Mouse (Mus musculus) mouse trophoblast stem cell (cell line): ENCODE results near the gene Atp6v0e.

Experiments used
- in situ Hi-C, 2 experiments: fragments of 300-500 bp; cut with MseI, MboI; formaldehyde crosslinking; loops; 2 replicates in 1 of 2; 3 replicates in 1 of 2; pipeline ENCODE4 v1.15.1; 2025

Gene Atp6v0e

GRCm38 (mm10) chr17:26639791-26640190, 23.2 kb upstream of the Atp6v0e start:
- in situ Hi-C loops, result loop anchor here (5.0 to 10.0 kb wide), 2 partner anchors 165 to 177 kb away; no protein-coding TSS in a partner anchor

GRCm38 (mm10) chr17:26640286-26640740, 22.7 kb upstream of the Atp6v0e start:
- in situ Hi-C loops, result no loop called here

- in situ Hi-C loops, result no loop called here
Measured at GRCm38 (mm10) chr17:26643456-26643855, 19.6 kb upstream of the Atp6v0e start.

DNA sequence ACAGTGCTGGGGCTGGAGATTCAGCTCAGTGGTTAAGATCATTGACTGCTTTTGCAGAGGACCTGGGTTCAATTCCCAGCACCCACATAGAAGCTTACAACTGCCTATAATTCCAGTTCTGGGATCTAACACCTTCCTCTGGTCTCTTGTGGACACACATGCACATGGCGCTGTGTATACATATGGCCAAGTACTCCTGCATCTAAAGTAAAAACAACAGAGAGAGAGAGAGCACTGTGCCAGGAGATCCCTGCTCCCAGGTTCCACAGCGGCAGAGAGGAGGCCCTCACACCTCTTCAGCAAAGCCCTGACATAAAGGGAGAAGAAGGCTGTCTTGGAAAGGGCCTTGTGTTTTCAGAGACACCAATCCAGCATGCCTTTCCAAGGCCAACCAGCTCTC, 19.0 kb upstream of the Atp6v0e start:
- in situ Hi-C loops, result no loop called here

DNA sequence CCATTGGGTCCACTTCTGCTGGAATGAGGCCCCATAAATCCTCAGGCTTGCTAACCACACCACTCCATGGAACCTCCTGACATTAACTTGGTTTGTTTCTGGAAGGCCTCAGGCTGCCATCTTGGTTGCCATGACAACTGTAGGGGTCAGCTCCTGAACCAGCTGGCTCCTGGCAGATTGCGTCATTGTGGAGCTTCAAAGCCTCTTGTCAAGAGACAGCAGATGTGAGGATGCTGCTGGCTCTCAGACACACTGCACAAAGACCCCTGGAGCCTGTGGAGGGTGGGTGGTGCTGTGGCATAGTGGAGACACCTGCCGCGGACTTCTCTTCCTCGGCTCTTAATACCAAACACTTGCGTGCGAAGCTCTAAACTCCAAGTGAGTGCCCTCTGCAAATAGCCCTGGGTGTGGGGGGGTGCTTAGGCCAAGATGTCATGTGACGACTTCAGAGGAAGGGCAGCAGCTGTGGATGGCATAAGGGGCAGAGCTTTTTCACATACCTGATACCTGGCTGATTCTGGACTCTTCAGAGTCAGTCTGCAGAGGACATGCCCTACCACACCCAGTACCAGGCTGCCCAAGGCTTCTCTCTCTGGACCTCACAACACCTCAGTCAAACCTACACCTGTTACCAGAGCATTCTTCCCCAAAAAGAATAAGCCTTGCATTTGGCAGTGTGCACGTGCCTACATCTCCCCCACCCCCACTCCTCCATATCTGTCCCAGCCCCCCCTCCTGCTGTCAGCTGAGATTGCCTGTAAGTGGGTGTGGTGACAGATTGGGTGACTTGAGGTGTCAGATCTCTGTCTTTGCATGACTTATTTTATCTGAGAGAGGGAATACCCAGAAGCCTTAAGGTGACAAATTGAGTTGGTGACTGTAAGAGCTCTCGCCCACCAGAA, 18.3 kb upstream of the Atp6v0e start:
- in situ Hi-C loops, result no loop called here

- in situ Hi-C loops, result no loop called here
Measured at GRCm38 (mm10) chr17:26645411-26645854, 17.6 kb upstream of the Atp6v0e start.

DNA sequence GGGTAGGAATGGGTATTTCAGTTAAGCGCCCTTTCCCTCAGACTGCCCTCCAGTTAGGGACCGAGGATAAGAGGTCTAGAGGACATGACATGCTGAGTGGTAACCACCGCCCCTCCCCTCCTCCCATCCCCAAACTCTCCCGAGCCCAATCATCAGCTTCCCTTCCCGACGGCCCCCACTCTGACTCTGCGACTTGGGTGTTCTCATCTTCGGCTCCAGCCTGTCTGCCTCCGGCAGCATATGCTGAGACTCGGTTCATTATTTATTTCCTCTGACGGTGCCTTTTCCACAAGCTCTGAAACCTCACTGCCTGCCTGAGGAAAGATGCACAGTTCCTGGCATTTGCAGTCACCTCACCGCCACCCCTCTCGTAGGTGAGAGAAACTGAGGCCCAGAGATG, 15.7 kb upstream of the Atp6v0e start:
- in situ Hi-C loops, result no loop called here

DNA sequence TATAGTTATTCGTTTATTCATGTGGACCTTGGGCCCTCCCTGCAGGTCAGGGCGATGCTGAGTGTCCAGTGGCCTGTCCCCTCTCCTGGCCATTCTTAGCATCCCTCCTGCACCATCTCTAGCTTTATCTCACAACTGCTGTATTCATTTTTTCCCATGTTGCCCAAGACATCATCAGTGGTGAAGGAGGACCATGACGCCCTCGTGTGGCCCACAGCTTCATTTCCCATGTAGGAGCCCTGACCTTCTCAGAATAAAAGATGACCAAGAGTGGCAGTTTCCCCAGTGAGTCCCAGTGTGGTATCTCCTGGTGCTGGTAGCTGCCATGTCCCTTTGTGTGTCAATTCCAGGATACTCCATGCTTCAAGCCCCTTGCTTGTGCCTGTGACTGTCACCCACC, 13.5 kb upstream of the Atp6v0e start:
- in situ Hi-C loops, result no loop called here

- in situ Hi-C loops, result no loop called here
Measured at GRCm38 (mm10) chr17:26650451-26651363, 12.3 kb upstream of the Atp6v0e start.

DNA sequence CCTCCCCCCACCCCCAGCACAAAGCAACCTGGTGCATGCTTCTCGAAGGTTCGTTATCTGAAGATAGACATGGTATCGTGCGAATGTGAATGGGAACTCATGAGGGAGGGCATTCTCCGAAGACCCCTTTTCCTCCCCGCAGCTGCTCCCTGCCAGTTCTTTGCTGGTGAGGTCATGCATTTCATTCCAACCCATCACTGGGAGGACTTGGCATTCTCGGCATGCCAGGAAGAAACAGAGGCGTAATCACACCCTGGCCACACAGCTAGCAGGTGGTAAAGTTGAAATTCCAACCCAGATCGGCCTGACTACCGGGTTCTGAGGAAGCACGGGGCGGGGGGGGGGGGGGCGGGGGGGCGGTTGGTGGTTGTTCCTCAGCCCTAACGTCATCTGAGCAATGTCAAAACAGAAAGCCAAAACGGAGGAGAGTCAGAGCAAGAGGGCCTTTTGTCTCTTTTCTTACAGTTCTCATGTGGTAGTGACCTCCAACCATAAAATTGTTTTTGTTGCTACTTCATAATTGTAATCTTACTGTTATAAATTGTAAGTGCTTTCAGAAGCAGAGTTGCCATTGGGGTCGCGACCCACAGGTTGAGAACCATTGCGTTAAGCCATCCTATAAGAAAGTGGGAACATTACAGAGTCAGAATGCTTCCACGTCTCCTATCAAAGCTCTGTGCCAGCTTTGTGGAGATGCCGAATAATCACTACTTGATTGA, 4.0 kb upstream of the Atp6v0e start:
- in situ Hi-C loops, result no loop called here

DNA sequence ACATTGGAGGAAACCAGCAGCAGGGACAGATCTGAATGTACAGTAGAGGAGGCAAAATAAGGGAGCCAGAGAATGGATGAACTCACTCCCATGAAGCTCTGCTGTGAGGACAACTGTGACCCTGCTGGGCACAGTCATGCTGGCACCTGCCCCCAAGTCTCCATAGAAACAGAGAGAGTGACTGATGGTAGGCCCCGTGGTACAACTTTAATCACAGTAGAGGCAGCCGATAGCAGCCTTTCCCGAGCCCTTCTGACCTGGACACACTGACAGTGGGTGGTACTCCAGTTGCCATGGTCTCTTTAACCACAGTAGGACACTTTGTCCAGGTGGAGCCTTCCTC, 3.5 kb upstream of the Atp6v0e start:
- in situ Hi-C loops, result no loop called here

- in situ Hi-C loops, result no loop called here
Measured at GRCm38 (mm10) chr17:26660192-26660912, 2.7 kb upstream of the Atp6v0e start.

DNA sequence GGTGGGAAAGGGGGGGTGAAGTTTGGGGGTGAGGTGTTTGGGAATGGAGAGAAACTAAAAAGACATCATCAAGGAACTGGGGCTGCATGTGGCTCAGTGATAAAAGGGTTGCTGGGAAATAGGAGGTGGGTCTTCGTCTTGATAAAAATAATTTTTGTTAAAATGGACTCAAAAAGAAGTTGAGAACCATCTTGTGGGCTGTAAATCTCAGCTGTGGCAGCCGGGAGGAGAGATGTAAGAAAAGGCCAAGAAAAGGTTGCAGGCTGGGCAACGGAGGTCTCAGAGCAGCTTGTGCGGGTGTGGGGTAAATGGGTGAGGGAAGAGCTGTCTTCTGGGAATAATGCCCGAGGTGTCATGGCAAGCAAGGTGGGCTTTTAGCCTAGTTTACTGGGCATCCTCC, 827 bp upstream of the Atp6v0e start:
- in situ Hi-C loops, result no loop called here

DNA sequence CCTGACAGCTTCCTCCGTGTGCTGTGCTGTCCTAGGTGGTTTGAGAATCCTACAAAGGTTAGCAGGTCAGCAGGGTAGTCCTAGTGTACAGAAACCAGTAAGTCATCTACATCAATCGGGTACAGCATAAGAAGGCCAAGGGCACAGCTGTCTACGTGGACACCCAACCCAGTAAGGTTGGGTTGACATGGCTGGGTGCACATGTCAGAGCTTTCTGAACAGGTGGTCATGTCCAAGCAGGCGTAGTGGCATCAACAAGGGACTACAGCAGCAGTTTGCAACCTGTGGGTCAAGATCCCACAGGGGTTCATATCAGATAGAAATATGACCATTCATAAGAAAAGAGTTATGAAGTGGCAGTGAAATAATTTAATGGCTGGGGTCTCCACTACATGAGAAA, 2.6 kb downstream of the Atp6v0e start:
- in situ Hi-C loops, result no loop called here

DNA sequence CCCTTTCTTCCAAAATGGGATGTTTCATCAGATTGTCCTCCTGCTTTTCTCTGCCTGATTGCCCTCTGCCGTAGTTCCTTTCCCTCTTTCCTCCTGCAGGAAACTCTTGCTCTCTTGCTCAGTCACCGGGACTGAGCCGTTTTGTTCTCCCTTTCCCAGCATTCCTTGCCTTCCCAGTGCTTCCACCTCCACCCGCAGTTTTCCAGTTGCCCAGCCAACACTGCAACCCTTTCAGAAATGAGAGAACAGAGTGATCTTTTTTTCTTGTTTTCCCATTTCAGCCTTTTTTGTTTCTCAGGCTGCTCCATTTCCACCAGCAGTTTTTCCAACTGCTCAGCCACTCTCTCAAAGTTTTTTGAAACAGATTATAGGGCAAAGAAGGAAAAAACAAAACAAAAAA, 8.2 kb downstream of the Atp6v0e start:
- in situ Hi-C loops, result no loop called here

- in situ Hi-C loops, result no loop called here
Measured at GRCm38 (mm10) chr17:26675845-26676244, 12.8 kb downstream of the Atp6v0e start.

GRCm38 (mm10) chr17:26676252-26676615, 13.2 kb downstream of the Atp6v0e start:
- in situ Hi-C loops, result no loop called here

DNA sequence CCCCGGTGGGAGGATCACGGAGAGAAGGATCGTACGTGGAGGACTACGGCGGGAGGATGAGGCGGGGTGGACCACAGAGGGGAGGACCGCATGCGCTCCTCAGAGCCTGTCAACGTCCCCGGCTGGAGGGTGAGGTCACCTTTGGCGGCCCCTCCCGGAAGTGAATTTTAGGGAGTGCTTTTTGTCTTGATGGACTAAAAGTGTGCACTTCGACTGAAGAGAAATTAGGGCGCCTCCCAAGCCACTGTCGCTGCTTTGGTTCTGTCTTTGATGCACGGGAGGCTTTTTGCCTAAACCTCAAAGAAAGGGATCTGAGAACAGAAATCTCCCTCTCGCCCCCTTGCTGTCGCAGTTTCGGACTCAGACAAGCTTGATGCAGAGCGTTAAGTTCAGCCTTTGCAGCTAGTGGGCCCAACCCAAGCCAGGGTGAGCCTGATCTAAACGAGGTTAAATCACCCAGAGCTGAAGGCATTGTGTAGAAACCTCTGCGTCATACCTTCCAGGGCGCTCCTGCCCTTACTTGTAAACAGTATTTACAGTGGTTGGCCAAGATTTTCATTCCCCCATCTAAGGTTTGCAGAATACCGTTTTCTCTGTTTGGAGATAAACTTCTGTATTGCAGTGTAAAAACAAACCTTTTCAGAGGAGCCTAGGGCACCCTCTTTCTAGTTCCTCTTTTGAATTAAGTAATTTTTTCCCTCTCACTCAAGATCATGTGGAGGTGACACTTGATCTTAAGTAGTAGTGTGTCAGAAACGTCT, 13.8 kb downstream of the Atp6v0e start:
- in situ Hi-C loops, result no loop called here

DNA sequence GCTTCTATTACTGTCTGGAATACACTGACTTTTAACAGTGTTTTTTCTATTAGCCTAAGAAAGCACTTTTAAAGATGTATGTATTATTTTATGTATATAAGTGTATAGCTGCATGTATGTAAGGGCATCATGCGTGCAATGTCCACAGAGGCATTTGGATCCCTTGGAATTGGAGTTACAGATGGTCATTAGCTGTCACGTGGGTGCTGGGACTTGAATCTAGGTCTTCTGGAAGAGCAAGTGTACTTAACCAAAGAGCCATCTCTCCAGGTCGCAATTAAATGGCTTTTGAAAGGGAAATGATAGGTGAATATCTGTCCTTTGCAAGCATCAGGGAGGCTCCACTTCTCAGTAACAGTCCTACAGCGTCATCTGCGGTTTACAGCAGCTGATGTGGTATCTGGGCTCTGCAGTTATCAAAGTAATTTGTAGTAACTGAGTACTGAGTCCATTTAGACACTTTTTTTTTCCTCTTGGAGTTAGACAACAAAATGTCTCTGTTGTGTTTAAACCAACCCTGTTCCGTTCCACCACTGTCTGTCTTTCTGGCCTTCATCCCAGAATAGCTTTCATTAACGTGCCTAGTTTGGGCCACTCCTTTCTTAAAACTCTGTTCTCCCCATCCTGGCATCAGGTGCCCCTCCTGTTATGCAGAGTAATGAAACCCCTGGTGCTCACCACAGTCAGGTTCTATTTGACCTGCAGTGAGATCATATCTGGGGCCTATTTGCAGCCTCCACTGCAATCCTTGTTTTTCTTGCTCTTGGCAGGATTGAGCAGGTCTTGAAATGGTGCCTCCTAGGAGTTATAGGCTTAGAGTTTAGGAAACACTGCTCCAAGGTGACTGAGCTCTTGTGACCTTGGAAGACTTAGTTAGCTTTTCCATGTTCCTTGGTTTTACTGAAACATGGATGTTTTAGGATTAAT, 14.9 kb downstream of the Atp6v0e start:
- in situ Hi-C loops, result no loop called here
